Mouse (Mus musculus) G1E (cell line): ENCODE measurements around the gene Frrs1l. TPM values are rescaled to one million over a fixed set of nuclear protein-coding genes. Genes with fewer than 3 reads are reported as not detected.

Source experiments
- ATAC-seq: 2 replicates; pipeline ENCODE4 v1.8.0; 2016; ENCODE audit warnings: mild to moderate bottlenecking; ENCODE audit not compliant: insufficient number of reproducible peaks, poor library complexity, low FRiP score, severe bottlenecking; ENCODE audit errors: extremely low read depth
- DNase-seq: peaks from one replicate; pipeline ENCODE4 v3.0.0; 2012; ENCODE audit warnings: low spot score
- H3K27me3 ChIP-seq: 2 replicates; pipeline ENCODE4 v1.6.1; 2012; ENCODE audit warnings: mild to moderate bottlenecking, low read length, inconsistent platforms; ENCODE audit not compliant: insufficient read depth
- H3K36me3 ChIP-seq: replicated peaks from 2 replicates; pipeline ENCODE3; 2012; ENCODE audit warnings: mild to moderate bottlenecking, inconsistent platforms
- H3K4me1 ChIP-seq: 2 replicates; pipeline ENCODE4 v1.6.1; 2012; ENCODE audit warnings: low read depth, low read length, inconsistent platforms, mixed read lengths; ENCODE audit not compliant: insufficient read depth
- H3K4me3 ChIP-seq: 2 replicates; pipeline ENCODE4 v1.5.1; 2012; ENCODE audit warnings: low read depth, mild to moderate bottlenecking, inconsistent platforms, low read length, moderate library complexity, mixed read lengths
- H3K9me3 ChIP-seq: replicated peaks from 2 replicates; pipeline ENCODE4 v1.6.1; 2012; ENCODE audit warnings: inconsistent platforms
- CTCF ChIP-seq: IDR thresholded peaks from 2 replicates; pipeline ENCODE4 v1.5.1; 2012; ENCODE audit warnings: low read depth, low read length, inconsistent platforms, mixed read lengths
- GATA1 ChIP-seq: IDR thresholded peaks from 2 replicates; pipeline ENCODE4 v1.6.1; 2012; ENCODE audit warnings: borderline replicate concordance, low read length, inconsistent platforms, mixed read lengths
- GATA2 ChIP-seq: IDR thresholded peaks from 2 replicates; pipeline ENCODE4 v1.6.1; 2012; ENCODE audit warnings: low read depth, low read length, inconsistent platforms, borderline replicate concordance
- POLR2AphosphoS5 ChIP-seq: IDR thresholded peaks from 2 replicates; pipeline ENCODE4 v1.6.1; 2012; ENCODE audit warnings: low read depth, low read length, inconsistent platforms; ENCODE audit not compliant: insufficient replicate concordance
- TAL1 ChIP-seq: conservative IDR thresholded peaks from 2 replicates; pipeline ENCODE4 v1.6.1; 2012; ENCODE audit warnings: low read depth, low read length, inconsistent platforms, mixed read lengths
- polyA plus RNA-seq: library from polyadenylated mRNA; stranded (reverse); fragments of >175 nt; gene quantifications from 2 replicates; pipeline ENCODE4 v1.2.3, GENCODE M21; 2012
- total RNA-seq, 2 experiments: library from RNA; stranded (forward) in 1 of 2; stranded (reverse) in 1 of 2; fragments of 200-1000 nt in 1 of 2; fragments of >200 nt in 1 of 2; fragmentation: Nextera tagmentation in 1 of 2; gene quantifications; 2 replicates each; pipeline ENCODE4 v1.2.3; 2014 to 2017

Gene Frrs1l
- total and polyA plus RNA-seq, 3 experiments, result 0.05 TPM; not detected in 2

DNA sequence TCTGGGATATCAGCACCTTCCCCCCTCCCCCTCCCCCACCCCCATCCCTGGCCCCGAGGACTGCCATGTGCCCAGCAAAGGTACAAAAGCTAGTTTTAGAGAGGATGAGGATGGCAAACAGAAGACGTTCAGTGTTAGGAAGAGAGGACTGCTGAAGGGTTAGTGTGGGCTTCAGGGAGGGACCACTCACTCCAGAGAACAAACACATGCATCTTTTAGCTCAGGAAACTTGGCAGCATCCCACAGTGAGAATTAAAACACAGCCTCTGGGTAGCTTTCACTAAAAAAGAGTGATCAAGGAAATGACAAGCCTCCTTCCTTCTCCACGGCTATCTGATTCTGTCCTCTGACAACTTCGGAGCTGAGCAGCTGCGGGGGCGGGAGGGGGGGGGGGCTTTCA lies 20.7 kb upstream of the Frrs1l start:
- no peaks in the 10 kb centered on the region for H3K36me3 ChIP-seq
- H3K4me3 ChIP-seq, result no peak overlapping the region
- DNase-seq (no peak), ATAC-seq (no peak)
- H3K4me1 ChIP-seq, result no peaks in the 10 kb centered on the region
- peaks cover 38% of the 10 kb centered on the region for H3K9me3 ChIP-seq
- TF ChIP-seq POLR2AphosphoS5, result no peak
- TF ChIP-seq CTCF, result no peak
- no peak for TF ChIP-seq GATA2
- no peak for TF ChIP-seq GATA1
- no peak for TF ChIP-seq TAL1
- no peaks in the 10 kb centered on the region for H3K27me3 ChIP-seq

DNA sequence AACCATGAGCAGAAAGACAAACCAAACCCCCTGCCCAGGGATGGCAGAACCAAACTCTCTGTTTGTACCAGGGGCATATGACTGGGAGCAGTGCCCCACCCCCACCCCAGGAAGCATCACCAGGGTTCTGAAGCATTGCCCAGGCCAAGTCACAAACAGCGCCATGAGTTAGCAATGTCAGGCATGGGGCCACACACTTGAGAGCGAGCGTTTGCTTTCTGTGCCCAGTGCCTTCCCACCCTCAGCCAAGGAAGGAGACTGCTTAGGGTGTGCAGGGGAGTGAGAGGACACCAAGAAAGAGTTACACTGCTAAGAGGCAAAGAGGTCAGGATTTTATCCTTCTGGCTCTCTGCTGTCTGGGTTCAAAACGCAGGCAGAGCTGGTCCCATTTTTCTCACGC lies 20.2 kb upstream of the Frrs1l start:
- H3K36me3 ChIP-seq, result no peaks in the 10 kb centered on the region
- ATAC-seq (no peak), DNase-seq (no peak)
- no peak for TF ChIP-seq POLR2AphosphoS5
- TF ChIP-seq GATA2, result no peak
- TF ChIP-seq GATA1, result no peak
- TF ChIP-seq TAL1, result no peak
- TF ChIP-seq CTCF, result no peak
- no peak overlapping the region for H3K4me3 ChIP-seq
- no peaks in the 10 kb centered on the region for H3K27me3 ChIP-seq
- H3K9me3 ChIP-seq, result peaks cover 37% of the 10 kb centered on the region
- no peaks in the 10 kb centered on the region for H3K4me1 ChIP-seq

DNA sequence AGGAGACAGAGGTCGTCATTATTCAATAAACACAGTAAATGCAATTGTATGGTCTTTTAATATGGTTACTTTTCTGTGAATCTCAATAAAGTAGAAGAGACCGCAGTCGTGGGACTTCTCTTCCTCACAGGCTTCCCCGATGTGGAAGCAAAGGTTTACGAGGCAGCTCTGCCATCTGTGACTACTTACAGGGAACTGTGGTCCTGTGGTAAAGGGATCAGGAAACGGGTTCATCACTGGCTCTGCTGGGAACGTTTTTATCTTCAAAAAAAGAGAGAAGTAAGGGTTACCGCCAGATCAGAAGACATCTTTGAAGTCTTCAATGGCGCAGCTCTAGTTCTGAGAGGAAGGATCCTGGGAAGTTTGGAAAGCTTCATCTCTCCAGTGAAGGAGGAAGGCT lies 17.5 kb upstream of the Frrs1l start:
- ATAC-seq, result no peak
- no peaks in the 10 kb centered on the region for H3K4me1 ChIP-seq
- DNase-seq, result no peak
- H3K9me3 ChIP-seq, result peaks cover 32% of the 10 kb centered on the region
- H3K36me3 ChIP-seq, result no peaks in the 10 kb centered on the region
- no peak for TF ChIP-seq POLR2AphosphoS5
- TF ChIP-seq CTCF, result no peak
- no peak for TF ChIP-seq GATA1
- TF ChIP-seq TAL1, result no peak
- TF ChIP-seq GATA2, result no peak
- H3K27me3 ChIP-seq, result no peaks in the 10 kb centered on the region
- no peak overlapping the region for H3K4me3 ChIP-seq

DNA sequence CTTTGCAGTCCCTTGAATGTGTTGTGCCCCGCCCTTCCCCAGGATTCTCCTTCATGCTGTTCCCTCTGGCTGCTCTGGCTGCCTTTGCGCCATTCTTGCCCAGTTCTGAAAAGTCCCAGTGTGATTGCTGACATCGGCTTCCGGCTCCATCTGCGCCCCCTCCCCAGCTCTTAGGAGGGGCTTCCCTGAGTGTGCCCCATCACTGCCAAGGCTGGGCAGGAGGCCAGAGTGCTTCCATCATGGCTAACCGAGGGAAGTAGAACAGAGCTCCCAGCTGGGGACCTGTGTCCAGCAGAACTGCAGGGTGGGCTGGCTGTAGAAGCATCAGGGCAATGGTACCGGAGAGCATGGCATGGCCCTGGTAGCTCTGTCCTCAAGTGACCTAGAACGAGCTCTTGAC lies 14.8 kb upstream of the Frrs1l start:
- Histone ChIP-seq H3K4me3 (no peak overlapping the region), H3K9me3 (peaks cover 21% of the 10 kb centered on the region), H3K4me1 (no peaks in the 10 kb centered on the region), H3K36me3 (no peaks in the 10 kb centered on the region), H3K27me3 (no peaks in the 10 kb centered on the region)
- ATAC-seq (no peak), DNase-seq (no peak)
- TF ChIP-seq CTCF (no peak), GATA1 (no peak), TAL1 (no peak), POLR2AphosphoS5 (no peak), GATA2 (no peak)

DNA sequence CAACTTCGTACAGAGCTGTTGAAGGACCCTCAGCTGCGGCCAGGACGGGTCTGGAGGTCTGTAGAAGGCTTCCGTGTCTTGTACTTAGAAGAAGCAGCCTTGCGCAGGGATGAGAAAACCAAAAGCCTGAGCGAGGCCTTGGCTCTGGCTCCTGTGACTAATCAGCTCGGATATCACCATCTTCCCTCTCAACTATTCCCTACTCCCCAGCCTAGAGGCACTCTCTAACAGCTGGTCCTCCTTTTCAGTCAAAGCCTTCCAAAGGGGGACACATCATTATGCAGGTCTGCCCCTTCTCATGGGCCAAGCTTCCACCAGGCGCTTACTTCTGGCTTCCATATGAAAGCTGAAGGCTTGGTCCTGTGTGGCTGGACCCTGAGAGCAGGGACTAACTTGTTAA lies 13.7 kb upstream of the Frrs1l start:
- DNase-seq (no peak), ATAC-seq (no peak)
- H3K4me1 ChIP-seq, result no peaks in the 10 kb centered on the region
- peaks cover 14% of the 10 kb centered on the region for H3K9me3 ChIP-seq
- H3K36me3 ChIP-seq, result no peaks in the 10 kb centered on the region
- no peaks in the 10 kb centered on the region for H3K27me3 ChIP-seq
- TF ChIP-seq TAL1 (no peak), CTCF (no peak), GATA1 (no peak), POLR2AphosphoS5 (no peak), GATA2 (no peak)
- H3K4me3 ChIP-seq, result no peak overlapping the region

DNA sequence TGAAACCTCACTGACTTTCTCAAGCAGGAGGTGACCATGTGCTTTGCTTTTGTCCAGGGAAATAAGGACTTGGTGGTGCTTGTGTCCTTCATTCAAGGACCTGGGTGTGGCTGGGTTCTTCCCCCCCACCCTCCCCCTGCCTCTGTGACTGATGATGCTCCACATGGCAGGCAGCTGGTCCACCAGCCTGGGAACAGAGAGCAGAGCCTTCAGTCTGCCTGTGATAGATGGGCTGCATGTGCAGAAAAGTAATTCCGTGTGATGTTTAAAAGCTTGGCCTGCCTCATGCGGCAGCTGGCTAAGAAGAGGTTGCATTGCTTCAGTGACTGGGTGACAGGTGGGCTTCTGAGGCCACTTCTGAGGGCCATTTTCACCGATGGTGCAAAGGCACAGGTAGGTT lies 12.6 kb upstream of the Frrs1l start:
- H3K27me3 ChIP-seq, result no peaks in the 10 kb centered on the region
- no peak for DNase-seq
- H3K9me3 ChIP-seq, result peaks cover 5% of the 10 kb centered on the region
- TF ChIP-seq GATA2 (no peak), GATA1 (no peak), CTCF (no peak), TAL1 (no peak), POLR2AphosphoS5 (no peak)
- H3K36me3 ChIP-seq, result no peaks in the 10 kb centered on the region
- ATAC-seq, result no peak
- H3K4me1 ChIP-seq, result no peaks in the 10 kb centered on the region
- no peak overlapping the region for H3K4me3 ChIP-seq

DNA sequence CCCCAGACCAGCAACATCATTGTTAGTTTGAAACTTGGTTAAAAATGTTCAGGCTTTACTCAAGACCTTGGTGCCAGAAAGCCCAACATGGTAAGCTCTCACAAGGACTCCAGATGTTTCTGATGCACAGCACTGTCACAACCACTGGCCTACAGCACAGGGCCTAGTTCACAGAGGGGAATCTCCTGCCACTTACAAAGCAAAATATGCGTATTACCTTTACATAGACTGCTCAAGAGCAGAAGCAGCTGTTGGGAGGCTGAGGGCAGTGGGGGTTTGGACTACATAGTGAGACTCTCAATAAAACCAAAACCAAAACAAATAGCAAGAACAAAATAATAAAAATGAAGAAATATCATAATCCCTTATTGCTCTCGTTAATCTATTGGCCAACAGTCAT lies 11.2 kb upstream of the Frrs1l start:
- Histone ChIP-seq H3K4me1 (no peaks in the 10 kb centered on the region), H3K4me3 (no peak overlapping the region), H3K9me3 (peaks cover 8% of the 10 kb centered on the region), H3K27me3 (no peaks in the 10 kb centered on the region), H3K36me3 (no peaks in the 10 kb centered on the region)
- TF ChIP-seq GATA2 (no peak), CTCF (no peak), TAL1 (no peak)
- ATAC-seq, result no peak
- DNase-seq, result no peak
